Mouse (Mus musculus) gastrocnemius, adult 2 months (tissue): Measurements from ENCODE around the gene Tssc4. TPM values are rescaled to one million over a fixed set of nuclear protein-coding genes. Genes with fewer than 3 reads are reported as not detected.

Experiments
- DNase-seq: peaks from one replicate; pipeline ENCODE4 v3.0.0; 2022
- H3K27ac ChIP-seq: fragments of 200-600 bp; 2 replicates; pipeline ENCODE4 v1.8.1; 2022; ENCODE audit warnings: mild to moderate bottlenecking
- H3K4me3 ChIP-seq: fragments of 200-600 bp; 2 replicates; pipeline ENCODE4 v1.8.1; 2022; ENCODE audit warnings: mild to moderate bottlenecking, moderate library complexity
- CTCF ChIP-seq: fragments of 200-600 bp; IDR thresholded peaks from 2 replicates; pipeline ENCODE4 v1.8.1; 2022; ENCODE audit warnings: antibody characterized with exemption, mild to moderate bottlenecking, moderate library complexity
- intact Hi-C: fragments of 180-260 bp; cut with DNase I; formaldehyde crosslinking; loops from one replicate; pipeline ENCODE4 v1.15.1; 2025
- total RNA-seq, 2 experiments: library from RNA; stranded (reverse); gene quantifications; 2 replicates each; pipeline ENCODE4 v1.2.3; 2021

Tssc4 gene
- total RNA-seq, 2 experiments from 2014 or later, result 6.6 to 8.2 TPM

DNA sequence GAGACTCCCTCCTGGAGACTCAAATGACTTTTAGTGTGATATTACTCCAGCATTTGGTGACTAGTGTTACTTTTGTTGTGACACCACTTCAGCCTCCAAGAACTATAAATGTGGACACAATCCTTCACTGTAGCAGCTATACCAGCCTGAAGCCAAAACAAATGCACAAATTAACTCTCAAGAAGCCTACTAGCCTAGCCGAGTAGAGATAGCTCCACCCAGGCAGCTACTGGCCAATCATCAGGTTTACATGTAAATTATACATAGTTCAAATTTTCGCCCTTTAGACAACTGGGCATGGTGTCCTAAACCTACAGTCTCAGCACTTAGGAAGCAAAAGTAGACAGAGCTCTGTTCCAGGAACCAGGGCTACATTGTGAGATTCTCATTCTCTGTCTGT lies 17.7 kb upstream of the Tssc4 start:
- no peak overlapping the region for H3K27ac ChIP-seq
- no peak for TF ChIP-seq CTCF
- no peak for DNase-seq
- no peak overlapping the region for H3K4me3 ChIP-seq
- intact Hi-C loops, result no loop called here

DNA sequence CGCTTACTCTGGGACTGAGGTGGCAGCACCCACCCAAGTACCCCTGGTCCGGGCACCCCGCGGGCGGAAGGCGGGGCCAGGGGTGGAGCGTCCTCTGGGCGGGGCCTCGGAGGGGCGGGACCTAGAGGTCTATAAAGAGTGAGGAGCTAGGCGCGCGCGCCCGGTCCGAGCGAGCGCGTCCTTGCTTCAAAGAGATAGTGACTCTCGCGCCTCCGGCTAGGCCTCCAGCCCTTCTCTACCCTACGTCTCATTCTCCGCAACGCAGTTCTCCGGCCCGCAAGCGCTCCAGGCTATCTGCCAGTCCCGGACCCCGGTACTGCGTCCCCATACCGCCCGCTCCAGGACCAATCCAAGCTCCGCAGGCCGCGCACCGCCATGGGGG lies 16.4 kb upstream of the Tssc4 start, which contains the start of gene Cd81:
Gene Cd81 (plus strand): TSS at position 114 of the 382 bp plus-strand sequence.
- DNase-seq, result peak; percentile 93
- H3K4me3 ChIP-seq, result peak within 1 kb of the TSS; percentile 95
- intact Hi-C loops, result loop anchor here (1.0 to 2.0 kb wide), 2 partner anchors 16 to 44 kb away; partner anchors contain the start of gene Tssc4
- TF ChIP-seq CTCF, result no peak
- peak within 1 kb of the TSS; percentile 99 for H3K27ac ChIP-seq

DNA sequence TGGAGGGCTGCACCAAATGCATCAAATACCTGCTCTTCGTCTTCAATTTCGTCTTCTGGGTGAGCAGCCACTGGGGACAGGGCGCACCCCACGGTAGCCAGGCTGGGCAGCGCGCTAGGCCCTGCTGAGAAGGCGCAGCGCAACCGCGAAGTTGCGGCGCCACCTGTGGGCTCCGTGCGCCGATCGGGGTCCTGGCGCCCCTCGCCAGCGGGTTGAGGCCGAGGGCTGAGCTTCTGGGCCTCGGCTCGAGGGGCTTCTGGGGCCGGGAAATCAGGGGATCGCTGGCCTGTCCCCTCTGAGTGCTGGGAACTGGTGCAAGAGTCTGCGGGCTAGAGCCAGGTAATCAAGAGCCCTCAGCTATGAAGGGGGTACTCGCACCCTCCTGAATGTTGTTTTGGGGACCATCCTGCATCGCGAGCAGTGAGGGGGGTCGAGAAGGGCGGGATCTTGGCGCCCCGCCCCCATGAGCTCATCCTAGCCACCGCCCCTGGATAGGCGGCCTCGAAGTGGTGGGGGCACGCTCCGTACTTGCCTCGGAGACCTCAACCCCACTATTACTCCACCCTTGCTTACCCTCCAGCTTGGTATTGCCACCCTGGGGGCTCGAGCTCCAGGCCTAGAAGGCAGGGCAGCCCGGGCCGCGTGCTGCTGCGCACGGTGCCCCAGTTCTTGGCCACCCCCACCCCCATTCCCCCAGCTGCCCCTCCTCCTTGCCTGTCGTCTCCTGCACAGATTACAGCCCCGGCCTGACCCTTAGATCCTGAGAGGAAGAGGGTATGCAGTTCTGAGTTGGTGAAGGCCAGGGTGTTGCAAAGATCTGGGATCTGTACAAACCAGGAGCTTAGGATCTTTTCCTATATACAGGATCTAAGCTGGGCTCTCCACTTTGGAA lies 15.8 kb upstream of the Tssc4 start:
- peak; percentile 83 for DNase-seq
- H3K4me3 ChIP-seq, result peak overlapping the region; percentile 95
- intact Hi-C loops, result loop anchor here (1.0 to 2.0 kb wide), 2 partner anchors 16 to 45 kb away; partner anchors contain the start of gene Tssc4
- peak; percentile 43 for TF ChIP-seq CTCF
- peak overlapping the region; percentile 99 for H3K27ac ChIP-seq

DNA sequence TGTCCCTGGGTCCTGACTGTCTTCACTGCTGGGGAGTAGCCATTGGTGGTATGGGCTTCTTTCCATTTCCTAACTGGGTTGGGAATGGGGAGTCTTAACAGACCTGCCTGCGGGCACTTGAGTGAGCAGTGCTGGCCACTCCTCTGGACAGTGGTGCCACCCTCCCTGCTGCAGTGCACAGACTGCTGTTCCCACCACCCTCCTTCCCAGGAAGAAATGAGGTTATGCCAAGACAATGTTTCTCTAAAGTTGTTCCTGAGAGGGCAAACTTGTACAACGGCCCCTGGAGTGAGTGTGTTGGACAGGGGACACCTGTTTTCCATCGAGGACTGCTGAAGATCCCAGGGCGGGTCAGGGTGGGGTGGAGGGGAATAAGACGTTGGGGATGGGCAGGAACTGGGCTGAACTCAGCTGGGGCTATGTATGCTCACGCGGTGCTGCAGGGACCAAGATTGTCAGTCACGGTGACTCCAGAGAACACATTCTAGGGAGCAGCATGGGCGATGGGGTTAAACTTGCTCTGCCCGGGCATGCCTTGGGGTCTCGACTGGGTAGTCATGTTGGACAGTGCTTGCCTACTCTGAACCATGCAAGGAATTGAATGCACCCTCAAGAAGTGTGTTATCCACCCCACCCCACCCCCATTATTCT lies 15.0 kb upstream of the Tssc4 start:
- Histone ChIP-seq H3K4me3 (peak overlapping the region; percentile 95), H3K27ac (peak overlapping the region; percentile 99)
- TF ChIP-seq CTCF, result no peak
- no peak for DNase-seq
- intact Hi-C loops, result loop anchor here (1.0 to 2.0 kb wide), 2 partner anchors 15 to 46 kb away; partner anchors contain the start of gene Tssc4

DNA sequence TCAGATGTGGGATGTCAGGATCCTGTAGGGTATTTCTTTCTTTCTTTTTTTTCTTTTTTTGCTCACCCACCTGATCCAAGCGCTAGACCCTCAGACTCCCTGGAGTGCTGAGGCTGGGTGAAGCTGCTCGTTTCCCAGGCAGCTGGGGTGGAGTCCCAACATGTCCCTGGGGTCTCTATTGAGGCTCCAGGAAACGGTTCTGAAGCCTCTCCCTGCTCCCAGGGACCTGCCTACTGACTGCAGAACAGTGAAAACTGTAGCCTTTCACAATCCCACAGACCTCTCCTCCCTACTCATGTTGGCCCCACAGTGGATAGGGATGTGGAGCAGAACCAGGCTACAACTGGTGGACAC lies 14.5 kb upstream of the Tssc4 start:
- Histone ChIP-seq H3K4me3 (peak overlapping the region; percentile 95), H3K27ac (peak overlapping the region; percentile 99)
- no peak for DNase-seq
- no peak for TF ChIP-seq CTCF
- intact Hi-C loops, result no loop called here

DNA sequence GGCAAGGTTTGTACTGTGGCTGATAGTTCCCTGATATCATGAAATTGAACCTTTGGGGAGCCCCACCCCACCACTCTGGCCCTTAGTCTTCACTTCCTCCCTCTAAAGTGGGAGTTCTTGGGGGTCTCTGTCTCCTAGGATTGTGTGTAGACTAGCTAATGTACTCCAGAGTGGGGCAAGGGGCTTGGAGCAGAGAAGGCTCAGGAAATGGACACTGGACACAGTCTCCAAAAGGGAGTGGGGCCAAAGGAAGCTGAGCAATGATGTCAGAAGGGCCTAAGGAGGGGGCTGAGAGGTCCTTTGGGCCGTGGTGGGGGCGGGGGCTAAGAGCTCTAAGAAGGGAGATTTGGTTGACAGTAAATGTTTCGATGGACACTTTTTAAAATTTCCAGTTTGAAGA lies 14.0 kb upstream of the Tssc4 start:
- Histone ChIP-seq H3K4me3 (peak overlapping the region; percentile 95), H3K27ac (peak overlapping the region; percentile 99)
- no peak for TF ChIP-seq CTCF
- DNase-seq, result no peak
- intact Hi-C loops, result no loop called here

DNA sequence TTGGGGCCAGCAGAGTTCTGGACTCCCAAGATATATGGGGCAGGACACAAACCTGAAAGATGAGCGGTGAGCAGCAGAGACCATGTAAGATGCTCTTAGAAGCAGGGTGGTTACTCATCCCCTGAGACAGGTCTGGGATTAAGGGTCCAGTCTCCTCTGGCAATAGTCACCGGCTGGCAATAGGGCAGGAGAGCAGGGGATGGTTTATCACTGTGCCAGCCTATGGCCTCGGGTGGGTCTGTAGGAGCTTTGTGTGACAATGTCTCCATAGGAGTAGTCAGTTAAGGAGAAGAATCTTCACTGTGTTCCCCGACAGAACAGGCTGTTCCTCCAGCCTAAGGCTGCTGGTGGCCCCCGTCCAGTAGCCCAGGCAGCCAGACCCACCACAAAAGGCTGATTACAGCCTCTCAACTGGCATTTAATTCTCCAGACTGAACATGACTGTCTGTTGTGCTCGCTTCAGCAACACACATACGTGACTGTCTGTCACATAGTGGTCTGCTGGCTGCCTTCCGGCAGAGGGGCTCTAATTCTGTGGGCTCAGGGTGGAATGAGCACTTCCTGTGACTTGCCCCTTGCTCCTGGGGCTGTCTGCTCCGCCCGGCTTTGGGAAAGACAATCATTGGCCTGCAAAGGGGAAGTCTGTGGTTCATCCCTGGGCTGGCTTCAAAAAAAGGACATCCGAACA lies 13.4 kb upstream of the Tssc4 start:
- TF ChIP-seq CTCF, result no peak
- intact Hi-C loops, result no loop called here
- DNase-seq, result no peak

DNA sequence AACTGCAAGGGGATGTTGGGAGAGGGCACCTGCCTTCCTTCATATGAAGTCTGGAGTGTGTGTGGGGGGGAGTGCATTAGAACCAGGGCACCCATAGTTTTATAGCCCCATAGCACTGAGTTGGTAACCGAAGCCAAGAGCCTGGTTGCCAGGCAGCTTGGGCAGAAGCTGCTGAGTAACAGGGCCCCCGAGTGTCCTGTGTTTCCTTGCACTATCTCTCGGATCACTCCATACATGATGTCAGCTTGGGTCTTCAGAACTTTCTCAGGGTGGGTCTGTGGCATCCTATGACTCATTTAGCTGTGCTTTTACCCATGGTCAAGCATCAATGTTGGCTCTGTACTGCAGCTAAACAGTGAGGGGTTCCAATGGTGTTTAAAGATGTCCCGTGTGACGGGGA lies 12.0 kb upstream of the Tssc4 start:
- intact Hi-C loops, result no loop called here

More for the DNA sequence above, 13.4 kb upstream of the Tssc4 start:
- Histone ChIP-seq H3K4me3 (peak overlapping the region; percentile 95), H3K27ac (peak overlapping the region; percentile 99)

DNA sequence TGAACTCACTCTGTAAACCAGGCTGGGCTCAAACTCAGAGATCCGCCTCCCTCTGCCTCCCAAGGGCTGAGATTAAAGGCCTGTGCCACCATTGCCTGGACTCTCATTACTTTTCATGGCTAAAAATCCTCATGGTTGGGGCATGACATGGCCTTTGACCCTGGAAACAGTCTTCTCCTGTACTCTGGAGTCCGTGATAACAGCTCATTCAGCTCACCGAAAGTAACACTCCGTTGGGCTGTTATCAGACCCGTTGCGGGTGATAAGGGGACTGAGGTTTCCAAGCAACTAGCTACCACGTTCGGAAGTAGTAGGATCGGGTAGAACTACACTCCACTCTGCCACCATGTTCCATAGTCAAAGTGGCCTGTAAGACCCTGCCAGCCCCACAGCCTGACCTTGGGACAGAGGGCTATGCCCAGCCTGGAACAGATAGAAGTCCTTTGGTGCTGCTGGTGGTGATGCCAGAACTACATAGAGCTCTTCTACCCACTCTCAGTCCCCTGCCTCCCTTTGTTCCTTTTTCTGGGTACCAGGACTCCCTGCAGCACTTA lies 11.3 kb upstream of the Tssc4 start:
- no peak for DNase-seq
- no peak for TF ChIP-seq CTCF
- Histone ChIP-seq H3K27ac (peak overlapping the region; percentile 85), H3K4me3 (peak overlapping the region; percentile 58)
- intact Hi-C loops, result no loop called here

More for the DNA sequence above, 12.0 kb upstream of the Tssc4 start:
- TF ChIP-seq CTCF, result no peak
- H3K4me3 ChIP-seq, result peak overlapping the region; percentile 58
- peak overlapping the region; percentile 85 for H3K27ac ChIP-seq
- no peak for DNase-seq

DNA sequence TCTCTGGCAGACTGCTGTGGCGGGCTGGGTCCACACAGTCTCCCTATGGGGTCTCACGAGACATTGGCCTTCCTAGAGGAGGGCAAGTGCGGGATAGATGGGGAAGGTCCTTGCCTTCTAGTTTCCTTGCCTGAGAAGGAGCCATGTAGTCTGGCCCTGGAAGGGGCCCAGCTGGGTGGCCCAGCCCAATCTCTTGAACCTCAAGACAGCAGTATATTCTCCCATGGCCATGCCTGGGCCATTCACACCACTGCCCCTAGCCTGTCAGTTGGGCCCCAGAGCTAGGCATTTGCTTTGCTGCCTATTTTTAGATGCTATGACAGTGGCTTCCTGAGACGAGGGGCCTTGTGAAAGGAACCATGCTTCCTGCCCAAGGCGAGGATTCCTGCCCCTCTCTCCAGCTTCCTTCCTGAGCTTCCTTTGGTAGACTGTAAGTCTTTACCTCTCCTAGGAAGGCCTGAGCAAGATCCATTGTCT lies 10.8 kb upstream of the Tssc4 start:
- Histone ChIP-seq H3K4me3 (peak overlapping the region; percentile 58), H3K27ac (peak overlapping the region; percentile 85)
- TF ChIP-seq CTCF, result no peak
- no peak for DNase-seq
- intact Hi-C loops, result no loop called here

DNA sequence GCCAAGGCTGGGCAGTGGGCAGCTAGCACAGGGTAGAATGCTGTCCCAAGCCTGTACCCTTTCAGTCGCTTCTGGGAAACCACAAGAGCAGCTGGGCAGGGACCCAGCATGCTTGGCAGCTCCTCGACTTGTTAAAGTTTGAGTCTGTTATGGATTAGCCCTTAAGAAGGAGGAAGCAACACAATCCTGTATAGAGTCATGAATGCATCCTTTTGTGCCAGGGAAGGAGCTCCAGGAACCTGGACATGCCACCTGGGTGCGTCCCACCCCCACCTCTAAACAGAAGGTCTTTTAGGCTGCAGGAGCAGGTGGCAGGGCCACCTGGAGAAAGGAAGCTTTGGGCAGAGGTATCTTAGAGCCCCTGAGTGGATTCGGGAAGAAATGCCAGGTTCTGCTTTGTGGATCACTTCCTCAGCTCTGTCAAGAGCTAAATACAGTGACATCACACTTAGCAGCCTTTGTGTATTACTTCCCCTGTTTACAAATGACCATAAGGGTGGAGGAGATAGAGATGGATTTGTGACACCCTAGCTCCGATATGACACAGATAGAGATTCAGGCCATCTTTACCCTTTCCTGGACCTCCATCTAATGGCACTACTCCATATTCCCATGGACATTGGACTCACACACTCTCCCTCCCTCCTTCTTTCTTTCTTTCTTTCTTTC lies 9.7 kb upstream of the Tssc4 start:
- Histone ChIP-seq H3K4me3 (peak overlapping the region; percentile 58), H3K27ac (peak overlapping the region; percentile 85)
- TF ChIP-seq CTCF, result no peak
- intact Hi-C loops, result no loop called here
- peak; percentile 76 for DNase-seq

DNA sequence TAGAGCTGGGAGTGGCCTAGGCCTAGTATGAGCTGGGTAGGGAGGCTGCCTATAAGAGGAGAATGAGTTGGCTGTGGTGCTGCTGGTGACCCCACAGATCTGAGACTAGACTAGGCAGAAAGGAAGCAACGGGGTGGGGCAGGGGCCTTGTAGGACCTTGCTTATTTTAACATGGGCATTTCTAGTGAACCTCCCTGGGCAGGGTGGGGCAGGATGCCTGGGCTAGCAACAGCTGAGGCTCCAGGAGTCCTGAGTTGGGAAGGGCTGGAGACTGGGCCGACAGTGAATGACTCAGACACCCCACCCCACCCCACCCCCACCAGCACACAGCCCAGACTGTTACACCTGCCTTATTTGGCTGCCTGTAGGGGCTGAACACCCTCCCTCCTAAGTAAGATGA lies 6.3 kb upstream of the Tssc4 start:
- Histone ChIP-seq H3K27ac (peak overlapping the region; percentile 67), H3K4me3 (no peak overlapping the region)
- peak; percentile 44 for DNase-seq
- intact Hi-C loops, result no loop called here
- no peak for TF ChIP-seq CTCF
